Mouse (Mus musculus): ENCODE measurements around the gene Ccdc91.
A peak's percentile ranks its signal among the peaks of the same experiment; 100 is the strongest.

The Ccdc91 gene

DNA sequence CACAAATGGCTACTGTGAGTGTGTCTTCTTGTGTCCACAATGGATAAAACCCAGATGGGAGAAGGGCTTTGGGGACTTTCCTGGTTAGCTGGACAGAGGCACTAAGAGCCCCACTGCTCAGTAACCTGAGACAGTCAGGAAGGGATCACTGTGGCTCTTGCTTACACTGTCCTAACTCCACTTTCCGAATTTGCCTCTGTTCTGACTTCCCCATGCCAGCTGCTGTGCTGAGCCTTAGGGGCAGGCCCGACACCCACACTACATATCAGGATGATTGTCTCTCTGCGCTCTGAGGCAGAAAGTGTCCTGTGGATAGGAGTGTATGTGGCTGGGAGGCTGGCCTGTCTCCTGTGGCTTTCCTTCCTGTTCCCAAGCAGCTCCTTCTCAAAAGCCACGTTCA is 97.5 kb downstream of the Ccdc91 start:
- DNase-seq (ENCODE audit: low spot score) = peak; percentile 19

DNA sequence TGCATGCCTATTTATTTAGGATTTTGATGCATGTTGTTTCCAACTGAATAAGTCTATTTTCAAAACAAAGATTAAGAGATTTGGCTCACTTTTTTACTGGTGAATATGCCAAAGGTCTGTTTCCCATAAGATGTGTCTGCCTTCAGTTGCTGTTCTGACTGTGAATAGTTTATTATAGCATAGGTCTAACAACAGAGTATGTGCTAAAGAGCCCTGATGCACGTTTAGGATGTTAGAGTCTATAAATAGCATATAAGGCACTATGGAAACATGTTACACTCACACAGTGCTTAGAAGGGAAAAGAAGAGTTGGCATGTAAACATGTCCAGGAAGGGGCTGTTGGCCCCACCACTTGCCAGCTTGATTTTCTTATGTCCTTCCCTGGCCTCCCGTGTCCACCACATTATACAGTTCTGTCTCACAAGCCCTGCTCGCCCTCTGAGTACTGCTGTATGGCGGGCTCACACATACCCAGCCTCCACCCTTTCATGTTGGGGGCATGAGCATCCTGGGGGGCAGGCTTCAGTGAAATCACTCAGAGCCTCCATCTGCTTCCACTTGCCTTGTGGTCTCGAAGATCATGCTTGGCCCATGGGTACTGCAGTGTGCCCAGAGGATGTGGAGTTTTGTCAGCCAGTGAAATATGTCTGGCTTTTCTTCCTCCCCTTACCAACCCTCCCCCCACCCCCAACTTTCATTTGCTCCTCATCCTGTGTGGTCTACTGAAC is 99.0 kb downstream of the Ccdc91 start:
- no peak for DNase-seq (ENCODE audit: low spot score)

DNA sequence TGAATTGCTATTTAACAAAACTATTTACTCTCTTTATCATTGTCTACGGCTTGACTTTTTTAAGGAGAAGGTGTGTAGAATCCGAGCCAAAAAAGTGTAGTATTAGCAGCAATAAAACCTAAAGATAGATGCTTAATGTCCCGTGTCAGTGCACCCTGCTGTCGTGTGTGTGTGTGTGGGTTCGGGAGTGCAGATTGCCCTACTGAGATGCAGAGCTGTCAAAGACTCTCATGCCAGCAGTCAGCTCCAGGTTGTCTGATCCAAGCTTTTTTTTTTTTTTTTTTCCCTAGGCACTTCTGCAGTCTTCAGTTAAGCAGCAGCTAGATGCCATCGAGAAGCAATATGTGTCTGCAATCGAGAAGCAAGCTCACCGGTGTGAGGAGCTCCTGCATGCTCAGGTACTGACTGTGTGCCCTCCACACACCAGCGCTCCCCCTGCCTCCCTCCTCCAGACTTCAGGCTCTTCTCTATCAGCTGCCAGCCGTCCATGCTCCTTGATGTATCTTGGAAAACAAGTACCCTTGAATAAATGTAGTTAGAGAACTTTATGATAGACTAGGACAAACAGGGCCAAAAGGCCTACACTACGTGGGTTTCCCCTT is 99.7 kb downstream of the Ccdc91 start:
- no peak for DNase-seq (ENCODE audit: low spot score)

DNA sequence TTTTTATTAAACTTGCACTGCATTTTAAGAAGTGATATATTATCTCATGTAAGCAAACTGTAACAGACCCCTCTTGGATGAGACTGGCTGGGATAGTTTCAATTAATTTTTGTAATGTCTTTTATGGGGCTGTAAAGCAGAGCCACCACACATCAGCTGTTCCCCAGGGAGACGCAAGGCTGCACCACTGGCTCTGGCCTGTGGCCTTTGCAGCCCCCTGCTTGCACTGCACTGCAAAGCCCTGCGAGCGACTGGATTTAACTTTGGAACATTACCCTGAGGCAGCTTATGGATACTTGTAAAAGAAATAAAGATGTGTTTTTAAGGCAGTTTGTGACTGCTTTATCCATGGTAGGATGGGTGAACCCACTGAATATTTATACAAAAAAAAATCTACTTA is 112.0 kb downstream of the Ccdc91 start:
- peak; percentile 12 for DNase-seq (ENCODE audit: low spot score)

DNA sequence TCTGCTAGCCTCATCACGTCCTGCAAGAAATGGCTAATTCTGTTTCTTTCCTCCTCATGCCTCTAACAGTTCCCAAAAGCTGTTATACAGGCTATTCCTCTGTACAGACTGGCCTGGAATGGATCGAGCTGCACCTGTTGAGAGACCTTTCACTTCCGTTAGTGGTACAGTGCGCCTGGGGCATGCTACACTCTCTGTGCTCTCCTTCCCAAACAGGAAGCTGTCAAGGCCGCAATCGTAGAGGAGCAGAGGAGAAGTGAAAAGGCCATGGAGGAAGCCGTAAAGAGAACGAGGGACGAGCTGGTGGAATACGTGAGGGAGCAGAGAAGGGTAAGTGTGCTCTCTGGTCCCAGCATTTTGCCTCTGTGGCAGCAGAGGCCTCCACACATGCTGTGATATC is 131.0 kb downstream of the Ccdc91 start:
- no peak for DNase-seq (ENCODE audit: low spot score)

DNA sequence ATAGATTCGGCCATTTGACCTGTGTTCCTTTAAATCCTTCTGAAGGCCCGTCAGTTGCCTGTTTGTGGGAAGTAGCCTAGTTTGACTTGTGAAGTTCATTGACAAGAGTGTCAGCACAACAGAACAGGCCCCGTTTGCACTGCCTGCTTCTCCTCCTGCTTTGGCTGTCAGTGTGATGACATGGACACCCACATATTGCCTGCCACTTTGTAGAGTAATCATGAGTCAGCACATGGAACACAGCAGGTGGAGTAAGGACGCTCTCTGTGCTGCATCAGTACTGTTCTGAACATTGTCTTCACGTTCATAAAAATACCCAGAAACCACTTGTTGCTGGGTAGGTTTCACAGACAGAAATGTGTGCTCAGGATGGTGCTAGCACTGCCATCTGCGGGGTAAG is 132.0 kb downstream of the Ccdc91 start:
- DNase-seq (ENCODE audit: low spot score) = peak; percentile 5

DNA sequence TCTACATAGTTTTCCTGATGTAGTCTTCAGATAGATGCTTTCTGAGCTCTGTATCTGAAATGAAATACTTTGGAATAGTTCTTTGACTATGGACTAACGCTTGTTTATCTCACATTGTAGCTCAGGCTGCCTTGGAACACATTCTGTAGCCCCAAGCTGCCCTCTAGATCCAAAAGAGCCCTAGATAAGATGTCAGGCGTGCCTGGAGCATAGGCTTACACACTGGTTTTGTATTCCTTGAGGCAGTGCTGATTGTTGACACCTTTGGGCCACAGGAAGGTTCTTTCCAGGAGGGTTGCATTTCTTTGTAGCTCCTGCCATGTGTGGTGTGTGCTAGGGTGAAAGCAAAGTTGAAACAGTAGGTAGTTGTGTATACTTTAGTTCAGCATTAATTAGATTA is 139.7 kb downstream of the Ccdc91 start:
- no peak for DNase-seq (ENCODE audit: low spot score)

DNA sequence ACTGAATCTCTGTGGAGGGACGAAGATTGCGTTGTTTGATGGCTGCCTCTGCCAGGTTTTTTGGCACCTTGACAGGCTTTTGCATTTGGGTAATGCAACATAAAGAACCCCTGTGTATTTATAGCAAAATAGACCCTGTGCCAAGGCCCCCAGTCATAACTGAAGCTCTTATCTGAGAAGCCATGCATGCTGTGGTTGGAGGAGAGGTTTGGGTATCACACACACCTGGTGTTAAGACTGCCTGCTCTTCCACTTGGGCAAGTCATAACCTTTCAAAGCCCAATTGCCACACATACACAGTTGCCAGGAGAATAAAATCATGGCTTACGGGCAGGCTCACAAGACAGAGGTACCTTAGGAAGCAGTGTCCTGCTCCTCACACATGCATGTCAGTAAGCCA is 147.5 kb downstream of the Ccdc91 start:
- no peak for DNase-seq (ENCODE audit: low spot score)

DNA sequence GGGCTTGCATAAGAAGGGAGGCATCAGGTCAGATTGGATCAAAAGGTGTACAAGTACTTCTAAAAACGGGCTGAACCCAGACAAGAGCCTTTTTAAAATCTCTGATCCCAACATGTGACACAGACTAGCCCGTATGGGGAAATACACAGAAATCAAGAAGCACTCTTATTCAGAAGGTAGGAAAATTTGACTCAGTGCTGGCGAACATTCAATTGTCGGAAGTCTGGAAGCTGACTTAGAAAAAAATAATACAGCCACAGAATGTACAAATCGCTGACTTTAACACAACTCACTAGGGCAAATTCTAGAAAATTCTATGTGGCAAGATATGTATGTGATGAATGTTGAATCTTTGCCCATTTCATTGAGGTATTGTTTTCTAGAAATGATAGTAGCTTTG is 160.8 kb downstream of the Ccdc91 start:
- no peak for DNase-seq (ENCODE audit: low spot score)

DNA sequence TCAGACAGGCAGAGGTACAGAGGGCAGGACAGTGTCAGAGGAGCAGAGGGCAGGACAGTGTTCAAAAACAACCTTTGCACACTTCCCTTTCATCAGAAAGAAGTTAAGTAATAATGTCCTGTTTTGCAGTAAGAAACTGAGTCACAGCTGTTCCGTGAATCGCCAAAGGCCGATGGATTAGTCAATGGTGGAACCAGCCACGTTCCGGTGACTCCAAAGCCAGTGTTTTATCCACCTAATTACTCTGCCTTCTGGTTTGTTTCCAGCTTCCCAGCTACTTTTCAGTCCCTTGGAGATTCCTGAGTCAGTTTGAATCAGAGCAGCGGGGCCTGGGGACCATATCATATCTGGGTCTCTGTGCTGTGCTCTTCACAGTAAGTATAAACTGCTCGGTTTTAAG is 168.2 kb downstream of the Ccdc91 start:
- DNase-seq (ENCODE audit: low spot score) = no peak

DNA sequence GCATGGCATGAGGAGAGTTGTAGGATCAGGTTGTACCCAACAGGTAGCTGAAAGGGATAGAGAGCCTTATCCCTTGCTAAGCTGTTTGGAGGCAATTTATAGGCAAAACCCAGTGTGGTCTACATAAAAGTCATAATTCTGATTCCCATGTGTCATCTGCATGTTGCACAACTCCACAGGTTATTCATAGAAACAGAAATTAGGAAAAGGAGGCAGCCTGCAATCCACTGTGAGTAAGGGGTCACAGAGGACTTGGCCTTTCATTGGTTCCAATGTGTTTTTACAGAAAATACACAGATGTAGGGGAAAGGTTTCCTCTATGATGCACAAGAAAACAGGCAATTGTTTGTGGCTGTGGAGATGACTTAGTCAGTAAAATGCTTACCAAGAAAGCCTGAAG is 168.8 kb downstream of the Ccdc91 start:
- no peak for DNase-seq (ENCODE audit: low spot score)

DNA sequence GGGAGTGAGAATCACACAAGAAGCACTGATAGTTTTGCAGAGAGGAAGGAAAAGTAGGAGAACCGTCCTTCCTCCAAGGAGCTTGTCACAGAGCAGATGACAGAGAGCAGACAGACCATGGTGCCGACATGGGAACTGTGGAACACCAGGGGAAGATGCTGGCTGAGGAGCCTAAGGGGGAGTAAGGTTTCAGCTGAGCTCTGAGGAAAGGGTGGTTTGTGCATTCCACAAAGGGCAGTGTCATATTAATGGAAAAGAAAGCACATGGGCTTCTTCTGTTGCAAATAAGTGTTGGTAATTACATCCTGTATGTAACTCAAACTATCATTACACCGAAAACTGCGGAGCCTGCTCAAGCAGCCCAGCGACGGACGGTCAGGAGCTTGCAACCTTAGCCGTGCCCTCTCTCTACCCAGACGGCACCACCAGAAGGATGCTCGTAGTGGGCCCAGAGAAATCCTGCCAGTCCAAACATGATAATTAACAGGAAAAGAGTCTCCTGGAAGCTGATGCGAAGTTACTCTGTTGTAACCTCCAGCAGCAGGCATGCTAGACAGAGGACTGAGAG is 170.9 kb downstream of the Ccdc91 start:
- DNase-seq (ENCODE audit: low spot score) = no peak

DNA sequence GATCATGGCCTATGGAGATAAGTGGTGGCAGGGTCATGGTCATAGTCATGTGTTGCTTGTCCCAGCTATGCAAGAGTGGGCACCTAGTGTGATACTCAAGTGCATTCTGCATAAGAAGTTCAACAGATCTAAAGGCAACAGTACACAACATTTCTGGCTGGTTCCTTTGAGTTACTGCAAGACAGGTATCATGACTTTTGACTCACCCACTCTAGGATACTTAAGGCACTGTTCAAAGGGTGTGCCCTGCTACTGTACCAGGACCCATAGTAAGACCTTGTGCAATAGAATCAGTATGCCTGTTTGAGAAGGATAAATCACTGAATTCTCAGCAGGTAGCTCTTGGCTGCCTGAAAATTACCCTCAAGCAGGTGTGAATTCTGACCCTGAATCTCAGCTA is 182.4 kb downstream of the Ccdc91 start:
- DNase-seq (ENCODE audit: low spot score) = no peak

DNA sequence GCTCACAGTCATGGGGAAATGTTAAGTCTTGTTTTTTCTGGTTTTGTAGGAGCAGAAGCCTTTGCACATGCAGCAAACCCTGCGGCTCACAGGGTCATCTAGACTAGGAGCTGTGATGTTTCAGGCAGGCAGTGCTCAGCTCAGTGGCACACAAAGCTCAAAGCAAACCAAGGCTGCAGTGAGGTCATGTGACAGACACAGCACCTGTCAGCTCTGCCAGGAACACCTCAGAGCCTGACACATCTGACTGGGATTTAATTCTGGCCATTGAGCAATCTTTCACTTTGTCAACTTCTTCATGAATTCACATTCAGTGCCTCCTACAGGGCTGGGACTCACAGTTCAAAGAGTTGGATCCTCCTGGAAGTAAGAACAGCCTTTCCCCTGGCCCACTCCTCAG is 185.1 kb downstream of the Ccdc91 start:
- DNase-seq (ENCODE audit: low spot score) = no peak

DNA sequence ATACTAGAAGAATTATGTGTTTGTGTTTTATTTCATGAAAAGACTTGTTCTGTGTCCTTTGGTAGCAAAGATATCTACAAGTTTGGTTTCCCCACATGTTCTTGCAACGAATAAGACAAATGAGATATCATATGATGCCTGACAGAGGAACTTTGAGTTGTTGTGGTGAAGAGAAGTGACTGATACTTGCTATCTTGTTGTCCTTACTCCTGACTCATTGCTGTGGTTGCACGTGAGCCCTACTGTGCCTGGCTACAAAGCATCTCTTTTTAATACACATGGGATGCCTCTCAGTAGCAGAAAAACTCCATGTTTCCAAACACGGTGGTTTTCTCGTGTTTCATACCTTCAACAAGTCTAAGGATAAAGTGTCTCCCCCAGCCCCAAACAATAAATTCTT is 186.2 kb downstream of the Ccdc91 start:
- DNase-seq (ENCODE audit: low spot score) = no peak

DNA sequence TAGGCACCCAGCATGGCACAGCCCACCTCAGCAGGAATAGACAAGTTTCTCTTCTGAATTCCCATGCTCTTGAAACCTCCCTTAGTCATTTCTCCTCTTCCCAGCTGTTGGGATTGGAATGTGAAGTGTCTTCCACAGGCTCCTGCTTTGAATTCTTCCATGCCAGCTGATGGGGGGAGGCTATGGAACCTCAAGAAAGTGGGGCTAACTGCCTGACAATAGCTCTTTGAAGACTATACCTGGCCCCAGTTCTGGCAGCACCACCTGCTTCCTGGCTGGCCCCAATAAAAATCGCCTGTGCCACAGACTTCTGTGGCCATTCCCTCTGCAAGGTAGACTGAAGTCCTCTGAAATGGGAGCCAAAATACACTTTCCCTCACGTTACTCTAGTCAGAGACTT is 187.0 kb downstream of the Ccdc91 start:
- DNase-seq (ENCODE audit: low spot score) = no peak

DNA sequence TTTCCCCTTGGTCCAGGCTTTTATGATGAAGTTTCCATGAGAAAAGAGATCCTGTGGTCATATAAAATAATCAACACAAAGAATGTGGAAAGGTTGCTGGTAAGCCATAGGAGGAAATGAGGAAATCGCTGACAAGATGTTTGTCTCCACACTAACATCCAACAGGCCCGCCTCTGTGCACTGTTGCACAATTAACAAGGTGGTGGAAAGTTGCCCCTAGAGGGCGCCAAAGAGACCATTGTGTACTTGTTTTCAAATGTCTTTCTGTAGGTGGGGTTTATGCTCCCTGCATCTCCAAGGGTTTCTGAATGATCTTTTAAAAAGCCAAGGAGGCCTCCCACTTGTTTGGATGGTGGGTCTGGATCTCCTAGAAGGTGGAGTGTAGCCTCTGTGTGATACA is 188.7 kb downstream of the Ccdc91 start:
- DNase-seq (ENCODE audit: low spot score) = peak; percentile 72

DNA sequence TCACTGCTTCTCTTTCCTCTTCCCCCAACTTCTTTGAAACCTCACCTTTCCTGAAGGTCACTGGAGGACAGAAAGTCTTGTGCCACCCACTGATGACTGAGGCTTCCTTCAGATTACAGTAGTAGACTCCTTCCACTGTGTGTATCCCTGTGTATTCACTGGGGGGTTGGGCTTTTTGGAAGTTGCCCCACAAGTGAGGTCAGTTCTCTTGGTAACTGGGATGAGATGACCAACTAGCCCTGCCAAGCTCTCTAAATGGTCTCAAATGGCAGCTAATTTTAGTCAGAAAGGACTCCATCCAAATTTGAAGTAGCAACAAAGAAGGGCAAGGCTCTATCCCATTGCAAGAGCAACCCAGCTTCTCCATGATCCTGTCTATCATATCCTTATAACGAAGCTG is 195.7 kb downstream of the Ccdc91 start:
- DNase-seq (ENCODE audit: low spot score) = no peak

DNA sequence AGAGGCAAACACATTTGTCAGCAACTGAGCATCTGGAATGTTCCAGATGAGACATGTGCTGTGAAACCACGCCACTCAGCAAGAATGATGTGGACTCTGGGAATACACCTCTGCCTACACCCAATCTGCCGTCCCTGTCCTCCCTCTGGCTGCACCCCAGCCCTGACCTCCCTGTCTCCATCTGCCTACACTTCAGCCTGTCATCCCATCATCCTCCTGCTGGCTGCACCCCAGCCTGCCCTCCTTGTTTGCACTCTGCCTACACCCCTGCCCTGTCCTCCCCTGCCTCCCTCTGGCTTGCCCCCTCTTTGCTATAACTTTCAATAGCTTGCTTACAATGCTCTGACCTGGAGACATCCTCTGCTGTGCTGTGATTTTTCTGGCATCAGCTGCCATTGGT is 196.9 kb downstream of the Ccdc91 start:
- no peak for DNase-seq (ENCODE audit: low spot score)

DNA sequence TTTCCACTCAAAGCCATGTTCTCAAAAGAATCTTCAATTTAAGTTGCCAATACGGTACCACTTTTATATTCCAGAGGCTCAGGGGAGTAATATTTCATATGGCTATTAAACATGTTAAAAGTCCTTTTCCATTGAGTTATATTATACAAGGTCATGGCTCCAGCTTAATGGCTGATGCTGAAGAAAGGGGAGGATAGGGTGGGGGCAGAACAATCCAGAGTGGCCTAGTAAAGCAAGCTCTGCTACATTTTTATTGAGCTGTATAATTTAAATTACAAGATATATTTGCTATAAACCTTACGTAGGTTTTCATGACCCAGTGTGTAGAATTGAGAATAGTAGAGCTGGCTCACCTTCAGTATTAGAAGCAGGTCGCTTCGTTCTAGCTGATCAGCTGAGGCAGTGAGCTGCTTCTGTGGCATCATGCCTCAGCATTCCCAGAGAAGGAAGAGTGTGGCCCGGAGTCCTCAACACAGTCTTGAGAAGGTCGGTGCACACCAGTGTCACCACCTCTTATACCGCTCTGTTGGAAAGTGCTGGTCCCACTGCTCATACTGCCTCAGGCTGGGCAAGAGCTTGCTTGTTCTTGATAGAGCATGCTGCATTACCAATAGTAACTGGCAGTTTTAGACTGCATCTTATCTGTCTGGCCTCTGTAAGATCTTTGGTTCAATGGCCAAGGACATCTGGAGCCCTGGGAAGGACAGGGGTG is 199.6 kb downstream of the Ccdc91 start:
- DNase-seq (ENCODE audit: low spot score) = no peak

DNA sequence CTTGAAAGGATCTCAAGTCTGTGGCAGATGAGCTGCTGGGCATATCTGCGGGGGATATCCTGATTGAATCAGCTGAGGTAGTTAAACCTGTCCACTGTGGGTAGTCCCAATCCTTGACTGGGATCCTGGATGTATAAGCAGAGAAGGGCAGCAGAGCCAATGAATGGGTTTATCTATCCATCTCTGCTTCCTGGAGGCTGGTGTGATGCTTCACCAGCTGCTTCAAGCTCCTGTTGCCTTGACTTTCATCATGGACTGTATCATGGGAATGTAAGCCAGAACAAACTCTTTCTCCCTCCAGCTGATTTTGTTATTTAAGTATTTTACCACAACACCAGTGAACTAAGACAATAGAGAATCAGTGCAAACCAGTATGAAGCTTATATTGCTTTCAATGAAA is 200.6 kb downstream of the Ccdc91 start:
- no peak for DNase-seq (ENCODE audit: low spot score)

Measured in embryo, embryonic 10.5 days (tissue).